Mouse (Mus musculus): Measurements from ENCODE around the gene Hsf4. TPM values are rescaled to one million over a fixed set of nuclear protein-coding genes. Genes with fewer than 3 reads are reported as not detected.
A peak's percentile ranks its signal among the peaks of the same experiment; 100 is the strongest.

The Hsf4 gene
- polyA plus RNA-seq, 1 experiment from 2014 or later = not detected

- Histone ChIP-seq H3K27ac (no peak overlapping the region), H3K9me3 (no peaks in the 10 kb centered on the region), H3K4me1 (peaks cover 21% of the 10 kb centered on the region), H3K4me3 (no peak overlapping the region), H3K36me3 (replicated peaks) (peaks cover 55% of the 10 kb centered on the region), H3K27me3 (ENCODE audit: poor library complexity, severe bottlenecking) (peaks cover 42% of the 10 kb centered on the region)
- no peak for DNase-seq (ENCODE audit: extremely low spot score, low spot score)
- 90% methylated on average over 10 of the region's 10 CpGs for WGBS
These were observed 16.7 kb upstream of the Hsf4 start for GRCm38 (mm10) chr8:105252680-105253537.

GRCm38 (mm10) chr8:105253766-105254151, 15.8 kb upstream of the Hsf4 start:
- H3K27ac ChIP-seq = peak overlapping the region; percentile 82; the same call in 1 of the 2 replicates
- peaks cover 25% of the 10 kb centered on the region for H3K4me1 ChIP-seq
- peak overlapping the region; percentile 73 for H3K4me3 ChIP-seq
- H3K36me3 ChIP-seq (replicated peaks) = peaks cover 46% of the 10 kb centered on the region
- WGBS = 35% methylated on average over 20 of the region's 20 CpGs
- peaks cover 51% of the 10 kb centered on the region for H3K27me3 ChIP-seq (ENCODE audit: poor library complexity, severe bottlenecking)
- no peak for DNase-seq (ENCODE audit: extremely low spot score, low spot score)
- no peaks in the 10 kb centered on the region for H3K9me3 ChIP-seq

GRCm38 (mm10) chr8:105254152-105254965, 15.2 kb upstream of the Hsf4 start:
- DNase-seq (ENCODE audit: extremely low spot score, low spot score) = peak; percentile 87
- Histone ChIP-seq H3K36me3 (replicated peaks) (peaks cover 40% of the 10 kb centered on the region), H3K4me1 (peaks cover 31% of the 10 kb centered on the region), H3K9me3 (no peaks in the 10 kb centered on the region), H3K27me3 (ENCODE audit: poor library complexity, severe bottlenecking) (peaks cover 57% of the 10 kb centered on the region), H3K4me3 (peak overlapping the region; percentile 73), H3K27ac (peak overlapping the region; percentile 82)
- WGBS = under 1% methylated on average over 74 of the region's 74 CpGs

GRCm38 (mm10) chr8:105254966-105255350, 14.6 kb upstream of the Hsf4 start, which contains the start of gene B3gnt9:
Gene B3gnt9, minus strand, starts transcription at chr8:105255153.
- peaks cover 63% of the 10 kb centered on the region for H3K27me3 ChIP-seq (ENCODE audit: poor library complexity, severe bottlenecking)
- H3K27ac ChIP-seq = peak within 1 kb of the TSS; percentile 82
- WGBS = under 1% methylated on average over 14 of the region's 14 CpGs

GRCm38 (mm10) chr8:105257318-105258114, 12.1 kb upstream of the Hsf4 start:
- H3K36me3 ChIP-seq (replicated peaks) = peaks cover 9% of the 10 kb centered on the region
- no peak overlapping the region for H3K4me3 ChIP-seq
- no peak overlapping the region for H3K27ac ChIP-seq
- peaks cover 37% of the 10 kb centered on the region for H3K4me1 ChIP-seq
- WGBS = 69% methylated on average over 7 of the region's 7 CpGs
- DNase-seq (ENCODE audit: extremely low spot score, low spot score) = no peak
- H3K27me3 ChIP-seq (ENCODE audit: poor library complexity, severe bottlenecking) = peaks cover 88% of the 10 kb centered on the region
- peaks cover 6% of the 10 kb centered on the region; the same call in 1 of the 2 replicates for H3K9me3 ChIP-seq

More at GRCm38 (mm10) chr8:105254966-105255350, 14.6 kb upstream of the Hsf4 start, which contains the start of gene B3gnt9:
- DNase-seq (ENCODE audit: extremely low spot score, low spot score) = no peak
- Histone ChIP-seq H3K4me3 (peak within 1 kb of the TSS; percentile 73), H3K4me1 (peaks cover 36% of the 10 kb centered on the region), H3K9me3 (no peaks in the 10 kb centered on the region), H3K36me3 (replicated peaks) (peaks cover 34% of the 10 kb centered on the region)

GRCm38 (mm10) chr8:105258911-105259720, 10.5 kb upstream of the Hsf4 start:
- WGBS = 2% methylated on average over 55 of the region's 55 CpGs
- Histone ChIP-seq H3K27me3 (ENCODE audit: poor library complexity, severe bottlenecking) (peaks cover 98% of the 10 kb centered on the region), H3K4me1 (peaks cover 34% of the 10 kb centered on the region), H3K4me3 (peak overlapping the region; percentile 52), H3K9me3 (peaks cover 6% of the 10 kb centered on the region; the same call in 1 of the 2 replicates), H3K27ac (no peak overlapping the region), H3K36me3 (replicated peaks) (no peaks in the 10 kb centered on the region)
- DNase-seq (ENCODE audit: extremely low spot score, low spot score) = peak; percentile 69

- Histone ChIP-seq H3K36me3 (replicated peaks) (no peaks in the 10 kb centered on the region), H3K9me3 (peaks cover 6% of the 10 kb centered on the region; the same call in 1 of the 2 replicates), H3K4me3 (peak overlapping the region; percentile 52), H3K4me1 (peaks cover 34% of the 10 kb centered on the region), H3K27me3 (ENCODE audit: poor library complexity, severe bottlenecking) (peaks cover 100% of the 10 kb centered on the region), H3K27ac (no peak overlapping the region)
- WGBS = 4% methylated on average over 30 of the region's 30 CpGs
- peak; percentile 83 for DNase-seq (ENCODE audit: extremely low spot score, low spot score)
These were observed 9.8 kb upstream of the Hsf4 start for GRCm38 (mm10) chr8:105259721-105260320.

GRCm38 (mm10) chr8:105260371-105261099, 9.1 kb upstream of the Hsf4 start:
- Histone ChIP-seq H3K27ac (no peak overlapping the region), H3K9me3 (peaks cover 6% of the 10 kb centered on the region; the same call in 1 of the 2 replicates), H3K27me3 (ENCODE audit: poor library complexity, severe bottlenecking) (peaks cover 100% of the 10 kb centered on the region), H3K4me3 (no peak overlapping the region), H3K36me3 (replicated peaks) (no peaks in the 10 kb centered on the region), H3K4me1 (peaks cover 32% of the 10 kb centered on the region)
- DNase-seq (ENCODE audit: extremely low spot score, low spot score) = no peak
- WGBS = 65% methylated on average over 7 of the region's 7 CpGs

- DNase-seq (ENCODE audit: extremely low spot score, low spot score) = no peak
- Histone ChIP-seq H3K27me3 (ENCODE audit: poor library complexity, severe bottlenecking) (peaks cover 100% of the 10 kb centered on the region), H3K4me1 (peaks cover 32% of the 10 kb centered on the region), H3K4me3 (no peak overlapping the region), H3K9me3 (peaks cover 10% of the 10 kb centered on the region), H3K27ac (no peak overlapping the region), H3K36me3 (replicated peaks) (no peaks in the 10 kb centered on the region)
- WGBS = 84% methylated on average over 12 of the region's 12 CpGs
These were observed 8.1 kb upstream of the Hsf4 start for GRCm38 (mm10) chr8:105261326-105261980.

GRCm38 (mm10) chr8:105263244-105263912, 6.2 kb upstream of the Hsf4 start:
- H3K9me3 ChIP-seq = peaks cover 11% of the 10 kb centered on the region
- no peaks in the 10 kb centered on the region for H3K36me3 ChIP-seq (replicated peaks)
- DNase-seq (ENCODE audit: extremely low spot score, low spot score) = no peak
- WGBS = 38% methylated on average over 16 of the region's 16 CpGs
- peak overlapping the region; percentile 62; the same call in 1 of the 2 replicates for H3K4me3 ChIP-seq
- no peak overlapping the region for H3K27ac ChIP-seq
- peaks cover 100% of the 10 kb centered on the region for H3K27me3 ChIP-seq (ENCODE audit: poor library complexity, severe bottlenecking)
- peaks cover 41% of the 10 kb centered on the region for H3K4me1 ChIP-seq

Data from forebrain, embryonic 10.5 days (tissue).